Mouse (Mus musculus) gastrocnemius, adult 2 months (tissue): ENCODE results near the gene Slco4a1. TPM values are rescaled to one million over a fixed set of nuclear protein-coding genes. Genes with fewer than 3 reads are reported as not detected.

ENCODE experiments used
- DNase-seq: peaks from one replicate; pipeline ENCODE4 v3.0.0; 2022
- H3K27ac ChIP-seq: fragments of 200-600 bp; 2 replicates; pipeline ENCODE4 v1.8.1; 2022; ENCODE audit warnings: mild to moderate bottlenecking
- H3K4me3 ChIP-seq: fragments of 200-600 bp; 2 replicates; pipeline ENCODE4 v1.8.1; 2022; ENCODE audit warnings: mild to moderate bottlenecking, moderate library complexity
- CTCF ChIP-seq: fragments of 200-600 bp; IDR thresholded peaks from 2 replicates; pipeline ENCODE4 v1.8.1; 2022; ENCODE audit warnings: antibody characterized with exemption, mild to moderate bottlenecking, moderate library complexity
- intact Hi-C: fragments of 180-260 bp; cut with DNase I; formaldehyde crosslinking; loops from one replicate; pipeline ENCODE4 v1.15.1; 2025
- total RNA-seq, 2 experiments: library from RNA; stranded (reverse); gene quantifications; 2 replicates each; pipeline ENCODE4 v1.2.3; 2021

The Slco4a1 gene
- total RNA-seq, 2 experiments from 2014 or later = 0.15 TPM; not detected in 1

GRCm38 (mm10) chr2:180488210-180488751, 32.2 kb downstream of the Slco4a1 start:
- intact Hi-C loops = no loop called here
- TF ChIP-seq CTCF = no peak

GRCm38 (mm10) chr2:180495906-180496305, 39.9 kb downstream of the Slco4a1 start:
- intact Hi-C loops = no loop called here
- Histone ChIP-seq H3K4me3 (no peak overlapping the region), H3K27ac (no peak overlapping the region)
- no peak for TF ChIP-seq CTCF
- DNase-seq = no peak

More at GRCm38 (mm10) chr2:180488210-180488751, 32.2 kb downstream of the Slco4a1 start:
- H3K4me3 ChIP-seq = no peak overlapping the region
- no peak overlapping the region for H3K27ac ChIP-seq
- DNase-seq = no peak

GRCm38 (mm10) chr2:180499741-180500140, 43.7 kb downstream of the Slco4a1 start, which contains the start of gene Ntsr1:
Gene Ntsr1 (plus strand): TSS chr2:180499976.
- intact Hi-C loops = no loop called here
- TF ChIP-seq CTCF = no peak
- no peak for DNase-seq
- Histone ChIP-seq H3K27ac (no peak within 1 kb of the TSS), H3K4me3 (peak within 1 kb of the TSS; percentile 18; the same call in 1 of the 2 replicates)

- TF ChIP-seq CTCF = no peak
- DNase-seq = no peak
- H3K4me3 ChIP-seq = no peak overlapping the region
- H3K27ac ChIP-seq = no peak overlapping the region
- intact Hi-C loops = no loop called here
Measured at GRCm38 (mm10) chr2:180500726-180501125, 44.7 kb downstream of the Slco4a1 start.

GRCm38 (mm10) chr2:180501217-180501967, 45.3 kb downstream of the Slco4a1 start:
- intact Hi-C loops = no loop called here
- DNase-seq = no peak
- no peak for TF ChIP-seq CTCF
- Histone ChIP-seq H3K4me3 (no peak overlapping the region), H3K27ac (no peak overlapping the region)

- intact Hi-C loops = no loop called here
- no peak for DNase-seq
Measured at GRCm38 (mm10) chr2:180506281-180506680, 50.2 kb downstream of the Slco4a1 start.

GRCm38 (mm10) chr2:180508455-180509115, 52.5 kb downstream of the Slco4a1 start:
- intact Hi-C loops = no loop called here
- Histone ChIP-seq H3K4me3 (no peak overlapping the region), H3K27ac (no peak overlapping the region)
- DNase-seq = no peak
- no peak for TF ChIP-seq CTCF

More at GRCm38 (mm10) chr2:180506281-180506680, 50.2 kb downstream of the Slco4a1 start:
- TF ChIP-seq CTCF = no peak
- Histone ChIP-seq H3K4me3 (no peak overlapping the region), H3K27ac (no peak overlapping the region)

- Histone ChIP-seq H3K4me3 (no peak overlapping the region), H3K27ac (no peak overlapping the region)
- intact Hi-C loops = no loop called here
- TF ChIP-seq CTCF = no peak
- DNase-seq = no peak
Measured at GRCm38 (mm10) chr2:180510867-180511266, 54.8 kb downstream of the Slco4a1 start.

- DNase-seq = no peak
- intact Hi-C loops = no loop called here
Measured at GRCm38 (mm10) chr2:180511875-180512661, 56.0 kb downstream of the Slco4a1 start.

GRCm38 (mm10) chr2:180513019-180513418, 57.0 kb downstream of the Slco4a1 start:
- Histone ChIP-seq H3K4me3 (no peak overlapping the region), H3K27ac (no peak overlapping the region)
- intact Hi-C loops = no loop called here
- no peak for DNase-seq
- TF ChIP-seq CTCF = no peak

More at GRCm38 (mm10) chr2:180511875-180512661, 56.0 kb downstream of the Slco4a1 start:
- TF ChIP-seq CTCF = no peak
- no peak overlapping the region for H3K27ac ChIP-seq
- H3K4me3 ChIP-seq = no peak overlapping the region

GRCm38 (mm10) chr2:180513835-180514234, 57.8 kb downstream of the Slco4a1 start:
- intact Hi-C loops = no loop called here

GRCm38 (mm10) chr2:180521437-180522221, 65.6 kb downstream of the Slco4a1 start:
- TF ChIP-seq CTCF = no peak
- no peak overlapping the region for H3K27ac ChIP-seq
- DNase-seq = no peak
- intact Hi-C loops = no loop called here
- no peak overlapping the region for H3K4me3 ChIP-seq

More at GRCm38 (mm10) chr2:180513835-180514234, 57.8 kb downstream of the Slco4a1 start:
- no peak overlapping the region for H3K27ac ChIP-seq
- DNase-seq = no peak
- no peak overlapping the region for H3K4me3 ChIP-seq
- no peak for TF ChIP-seq CTCF
